Mouse (Mus musculus) testis, adult 2 months (tissue): ENCODE results near the gene Csrnp1. TPM values are rescaled to one million over a fixed set of nuclear protein-coding genes. Genes with fewer than 3 reads are reported as not detected.
A peak's percentile ranks its signal among the peaks of the same experiment; 100 is the strongest.

ENCODE experiments used
- H3K27ac ChIP-seq: fragments of 200-500 bp; 2 replicates; pipeline ENCODE4 v1.5.1; 2012; ENCODE audit warnings: low read depth, low read length; ENCODE audit not compliant: control insufficient read depth, insufficient read depth
- H3K27me3 ChIP-seq: fragments of 200-500 bp; 2 replicates; pipeline ENCODE4 v1.6.1; 2012; ENCODE audit warnings: mild to moderate bottlenecking, low read length, moderate library complexity; ENCODE audit not compliant: control insufficient read depth, insufficient read depth
- H3K36me3 ChIP-seq: fragments of 200-500 bp; 2 replicates; pipeline ENCODE4 v1.6.1; 2012; ENCODE audit warnings: mild to moderate bottlenecking, low read length; ENCODE audit not compliant: control insufficient read depth, insufficient read depth
- H3K4me1 ChIP-seq: fragments of 200-500 bp; 2 replicates; pipeline ENCODE4 v1.6.1; 2012; ENCODE audit warnings: low read length; ENCODE audit not compliant: control insufficient read depth, insufficient read depth
- H3K4me3 ChIP-seq: fragments of 200-500 bp; 2 replicates; pipeline ENCODE4 v1.5.1; 2012; ENCODE audit warnings: low read depth, mild to moderate bottlenecking, low read length, moderate library complexity, mixed read lengths; ENCODE audit not compliant: control insufficient read depth
- CTCF ChIP-seq: fragments of 200-500 bp; IDR thresholded peaks from 2 replicates; pipeline ENCODE4 v1.5.1; 2012; ENCODE audit warnings: low read depth, mild to moderate bottlenecking, inconsistent platforms, low read length, moderate library complexity; ENCODE audit not compliant: control insufficient read depth, insufficient read depth, insufficient replicate concordance
- POLR2A ChIP-seq: fragments of 200-500 bp; IDR thresholded peaks from 2 replicates; pipeline ENCODE4 v1.6.1; 2012; ENCODE audit warnings: low read depth, mild to moderate bottlenecking, inconsistent platforms, low read length, moderate library complexity; ENCODE audit not compliant: control insufficient read depth
- polyA plus RNA-seq: library from polyadenylated mRNA; depleted of rRNA; stranded (reverse); fragments of >200 nt; gene quantifications from 2 replicates; pipeline ENCODE4 v1.2.3, GENCODE M21; 2012

The Csrnp1 gene
- polyA plus RNA-seq, 1 experiment, result 99.9 TPM

DNA sequence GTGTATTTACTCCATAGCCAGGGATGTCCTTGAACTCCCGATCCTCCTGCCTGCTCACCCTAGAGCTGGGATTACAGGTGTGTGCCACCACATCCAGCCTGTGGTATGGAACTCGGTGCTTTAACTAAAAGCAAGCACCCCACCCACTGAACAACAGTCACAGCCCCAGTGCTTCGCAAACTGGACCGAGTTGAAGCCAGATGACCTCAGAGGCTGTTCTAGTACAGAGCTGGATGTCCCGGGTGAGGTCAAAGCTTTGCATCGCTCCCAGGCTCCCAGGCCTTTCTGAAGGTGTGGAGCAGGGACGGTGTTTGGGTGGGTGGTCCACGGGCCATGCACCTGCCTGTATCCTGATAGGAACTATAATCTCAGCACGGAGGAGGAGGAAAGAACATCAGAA, 33.1 kb downstream of the Csrnp1 start:
- Histone ChIP-seq H3K4me3 (no peak overlapping the region), H3K27me3 (no peaks in the 10 kb centered on the region), H3K27ac (no peak overlapping the region), H3K4me1 (peaks cover under 1% of the 10 kb centered on the region; the same call in 1 of the 2 replicates), H3K36me3 (peaks cover 1% of the 10 kb centered on the region; the same call in 1 of the 2 replicates)
- TF ChIP-seq POLR2A (no peak), CTCF (no peak)

DNA sequence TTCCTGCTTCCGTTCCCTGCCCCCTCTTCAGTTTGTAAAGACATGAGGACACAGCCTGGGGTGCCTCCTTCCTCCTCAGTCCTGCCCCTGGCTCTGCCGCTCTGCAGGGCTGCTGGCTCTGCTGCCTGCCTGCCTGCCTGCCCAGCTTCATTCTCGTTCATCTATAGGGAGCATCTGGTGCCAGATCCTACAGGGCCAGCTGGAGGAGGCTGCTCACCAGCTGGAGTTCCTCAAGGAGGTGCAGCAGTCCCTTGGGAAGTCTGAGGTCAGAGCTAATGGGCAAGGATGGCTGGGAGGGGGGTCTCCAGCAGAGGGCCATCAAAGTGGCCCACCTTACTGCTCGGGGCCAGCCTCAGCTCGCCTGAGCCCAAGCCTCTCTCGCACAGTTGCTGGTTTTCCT, 34.0 kb downstream of the Csrnp1 start:
- Histone ChIP-seq H3K36me3 (peaks cover 3% of the 10 kb centered on the region; the same call in 1 of the 2 replicates), H3K27ac (no peak overlapping the region), H3K4me3 (no peak overlapping the region), H3K27me3 (no peaks in the 10 kb centered on the region), H3K4me1 (no peaks in the 10 kb centered on the region)
- TF ChIP-seq CTCF (no peak), POLR2A (no peak)

DNA sequence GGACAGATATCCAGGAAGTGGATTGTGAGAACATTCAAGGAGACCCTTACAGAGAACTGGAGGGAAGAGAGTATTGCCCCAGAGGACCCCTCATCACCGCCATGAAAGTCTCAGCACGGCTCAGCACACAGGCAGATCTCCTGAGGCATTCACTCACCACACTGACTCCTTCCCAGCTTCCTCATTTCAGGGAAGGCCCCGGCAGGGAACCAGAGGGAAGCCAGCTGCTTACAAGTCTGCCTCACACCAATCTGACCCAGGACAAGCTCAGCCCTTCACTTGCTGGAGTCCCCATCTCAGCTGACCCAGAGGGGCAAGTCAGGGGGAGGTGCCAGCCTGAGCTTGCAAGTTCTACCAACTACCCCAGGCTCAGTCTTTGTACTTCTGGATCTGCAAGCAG, 35.7 kb downstream of the Csrnp1 start:
- no peaks in the 10 kb centered on the region for H3K27me3 ChIP-seq
- H3K4me1 ChIP-seq, result no peaks in the 10 kb centered on the region
- no peak overlapping the region for H3K27ac ChIP-seq
- H3K36me3 ChIP-seq, result peaks cover 2% of the 10 kb centered on the region; the same call in 1 of the 2 replicates
- H3K4me3 ChIP-seq, result no peak overlapping the region
- TF ChIP-seq CTCF, result no peak
- TF ChIP-seq POLR2A, result no peak

DNA sequence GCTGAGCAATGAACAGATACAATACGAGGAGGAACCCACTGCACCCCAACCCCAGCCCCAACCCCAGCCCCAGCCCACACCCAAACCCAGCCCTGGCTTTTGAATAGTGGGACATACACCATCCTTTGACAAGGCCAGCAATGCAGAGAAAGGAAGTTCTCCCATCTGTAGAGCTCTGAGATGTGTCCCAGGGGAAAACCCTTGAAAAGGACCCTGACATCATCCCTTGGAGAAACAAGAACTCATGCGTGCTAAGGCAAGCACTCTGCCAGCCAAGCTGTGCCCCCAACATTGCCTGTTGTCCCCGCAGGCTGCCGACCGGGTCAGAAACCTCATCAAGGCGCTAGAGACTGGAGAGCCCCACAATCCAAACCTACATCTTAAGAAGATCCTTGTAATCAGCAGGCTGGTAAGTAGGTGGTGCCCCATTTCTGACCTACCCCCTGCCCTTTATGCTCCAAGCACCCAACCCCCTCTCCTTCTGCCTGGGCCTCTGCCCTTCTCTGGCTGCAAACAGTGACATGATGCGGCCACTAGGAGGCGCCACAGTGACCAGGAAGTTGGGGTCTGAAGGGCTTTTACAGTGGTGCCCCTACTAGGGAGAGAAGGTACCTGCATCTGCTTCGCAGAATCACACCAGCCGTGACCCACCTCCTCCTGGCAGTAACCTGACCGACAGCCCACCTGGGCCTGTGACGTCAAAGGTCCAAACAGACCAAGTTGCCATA, 39.1 kb downstream of the Csrnp1 start:
- peak; percentile 79 for TF ChIP-seq CTCF
- TF ChIP-seq POLR2A, result no peak

DNA sequence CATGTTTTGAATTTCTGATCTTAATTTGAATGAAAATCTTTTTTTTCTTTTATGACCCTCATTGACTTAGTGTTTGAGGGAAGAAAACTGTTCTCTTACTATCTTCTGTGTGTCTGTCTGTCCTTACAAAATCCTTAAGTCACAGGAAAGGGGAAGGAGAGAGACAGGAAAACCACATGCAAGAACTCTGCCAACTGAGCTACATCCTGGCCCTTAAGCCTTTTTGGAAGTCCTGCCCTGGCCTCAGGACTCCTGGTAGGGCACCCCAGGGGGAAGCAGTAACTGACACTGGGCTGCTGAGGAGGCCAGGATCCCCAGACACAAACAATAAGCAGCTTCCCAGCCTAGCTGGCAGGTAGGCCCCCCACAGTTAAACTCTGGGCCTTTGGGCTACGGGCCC, 41.1 kb downstream of the Csrnp1 start:
- TF ChIP-seq POLR2A (no peak), CTCF (no peak)
- Histone ChIP-seq H3K4me1 (no peaks in the 10 kb centered on the region), H3K36me3 (peaks cover 2% of the 10 kb centered on the region; the same call in 1 of the 2 replicates), H3K27me3 (no peaks in the 10 kb centered on the region), H3K4me3 (no peak overlapping the region), H3K27ac (no peak overlapping the region)

More for the DNA sequence above, 39.1 kb downstream of the Csrnp1 start:
- H3K27me3 ChIP-seq, result no peaks in the 10 kb centered on the region
- no peak overlapping the region for H3K4me3 ChIP-seq
- no peak overlapping the region for H3K27ac ChIP-seq
- peaks cover 2% of the 10 kb centered on the region; the same call in 1 of the 2 replicates for H3K36me3 ChIP-seq
- H3K4me1 ChIP-seq, result no peaks in the 10 kb centered on the region

DNA sequence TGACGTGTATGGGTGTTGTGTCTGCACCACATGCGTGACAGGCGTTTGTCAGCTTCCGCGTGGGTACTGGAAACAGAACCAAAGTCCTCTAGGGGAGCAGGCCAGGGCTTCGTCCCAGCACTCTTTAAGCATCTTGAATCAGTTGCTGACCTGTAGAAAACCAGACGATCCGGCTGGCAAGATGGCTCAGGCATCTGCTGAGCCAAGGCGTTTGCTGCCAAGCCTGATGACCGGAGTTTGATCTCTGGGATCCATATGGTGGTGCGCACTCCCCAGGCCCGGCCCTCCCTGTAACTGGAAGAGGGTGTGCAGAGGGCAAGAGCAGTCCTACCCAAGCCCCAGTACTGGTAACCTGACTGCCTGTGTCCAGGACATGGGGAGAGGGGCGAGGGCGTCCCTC, 42.6 kb downstream of the Csrnp1 start:
- no peak overlapping the region for H3K4me3 ChIP-seq
- H3K36me3 ChIP-seq, result peaks cover 2% of the 10 kb centered on the region; the same call in 1 of the 2 replicates
- H3K27me3 ChIP-seq, result no peaks in the 10 kb centered on the region
- peaks cover 3% of the 10 kb centered on the region for H3K4me1 ChIP-seq
- no peak overlapping the region for H3K27ac ChIP-seq
- no peak for TF ChIP-seq CTCF
- TF ChIP-seq POLR2A, result no peak

DNA sequence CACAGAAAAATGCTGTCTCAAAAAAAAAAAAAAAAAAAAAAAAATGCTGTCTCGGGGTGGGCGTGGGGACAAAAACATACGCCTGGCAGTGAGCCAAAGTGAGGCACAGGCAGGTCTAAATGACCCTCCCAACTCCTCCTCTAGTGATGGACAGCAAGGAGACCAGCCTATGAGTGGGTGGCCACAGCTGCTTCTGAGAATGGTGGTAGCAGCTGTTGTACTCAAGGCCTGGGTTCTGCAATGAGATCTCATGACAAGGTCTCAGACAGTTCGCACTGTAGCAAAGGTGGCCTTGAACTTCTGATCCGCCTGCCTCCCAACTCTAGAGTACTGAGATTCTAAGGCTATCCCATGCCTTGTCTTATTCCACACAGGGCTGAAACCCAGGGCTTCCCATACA, 43.1 kb downstream of the Csrnp1 start:
- peaks cover 2% of the 10 kb centered on the region; the same call in 1 of the 2 replicates for H3K36me3 ChIP-seq
- no peaks in the 10 kb centered on the region for H3K27me3 ChIP-seq
- TF ChIP-seq POLR2A (no peak), CTCF (no peak)
- H3K4me3 ChIP-seq, result no peak overlapping the region
- H3K4me1 ChIP-seq, result peaks cover 4% of the 10 kb centered on the region
- no peak overlapping the region for H3K27ac ChIP-seq

DNA sequence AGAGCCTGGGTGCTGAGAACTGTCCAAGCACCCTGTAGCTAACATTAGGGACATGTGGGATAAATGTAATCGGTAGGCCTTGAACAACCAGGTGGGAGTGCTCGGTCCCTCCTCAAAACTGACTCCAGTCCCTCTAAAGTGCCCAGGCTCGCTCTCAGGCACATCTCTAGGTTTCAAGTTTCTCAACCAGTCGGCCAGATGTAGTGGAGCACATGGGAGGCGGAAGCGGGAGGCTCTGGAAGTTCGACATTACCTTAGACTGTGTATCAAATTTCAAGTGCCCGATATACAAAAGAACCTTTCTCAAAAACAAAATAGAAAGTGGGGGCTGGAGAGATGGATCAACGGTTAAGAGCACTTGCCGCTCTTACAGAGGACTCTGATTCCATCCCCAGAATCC, 44.8 kb downstream of the Csrnp1 start:
- Histone ChIP-seq H3K4me3 (no peak overlapping the region), H3K4me1 (peaks cover 7% of the 10 kb centered on the region), H3K27me3 (no peaks in the 10 kb centered on the region), H3K36me3 (no peaks in the 10 kb centered on the region), H3K27ac (no peak overlapping the region)
- no peak for TF ChIP-seq CTCF
- no peak for TF ChIP-seq POLR2A
